Mouse (Mus musculus): ENCODE measurements around the gene Enpp5. TPM values are rescaled to one million over a fixed set of nuclear protein-coding genes. Genes with fewer than 3 reads are reported as not detected.
A peak's percentile ranks its signal among the peaks of the same experiment; 100 is the strongest.

Gene Enpp5
- polyA plus RNA-seq, 1 experiment from 2014 or later, result 7.0 TPM

GRCm38 (mm10) chr17:44091512-44091911 lies 12.9 kb downstream of the Enpp5 start:
- no peak for ATAC-seq (ENCODE audit: insufficient read depth)
- Histone ChIP-seq H3K4me3 (replicated peaks) (no peak overlapping the region), H3K9ac (no peak overlapping the region), H3K4me1 (replicated peaks) (no peaks in the 10 kb centered on the region), H3K36me3 (replicated peaks) (no peaks in the 10 kb centered on the region), H3K9me3 (replicated peaks) (no peaks in the 10 kb centered on the region), H3K27ac (replicated peaks) (no peak overlapping the region), H3K4me2 (no peak overlapping the region), H3K27me3 (no peaks in the 10 kb centered on the region)
- 28% methylated on average over 2 of the region's 2 CpGs for WGBS (ENCODE audit: insufficient replicate concordance)

- H3K27ac ChIP-seq (replicated peaks), result 0 out of 2 replicates have a peak overlapping the region, but pooled peaks have one; percentile 2
- 60% methylated on average over 4 of the region's 4 CpGs for WGBS (ENCODE audit: insufficient replicate concordance)
Observed at GRCm38 (mm10) chr17:44100486-44100885, 21.9 kb downstream of the Enpp5 start.

GRCm38 (mm10) chr17:44100906-44101305 lies 22.3 kb downstream of the Enpp5 start:
- ATAC-seq (ENCODE audit: insufficient read depth), result no peak
- Histone ChIP-seq H3K9me3 (replicated peaks) (no peaks in the 10 kb centered on the region), H3K4me3 (replicated peaks) (no peak overlapping the region), H3K9ac (no peak overlapping the region), H3K27ac (replicated peaks) (0 out of 2 replicates have a peak overlapping the region, but pooled peaks have one; percentile 2), H3K4me1 (replicated peaks) (peaks cover 20% of the 10 kb centered on the region), H3K36me3 (replicated peaks) (peaks cover 7% of the 10 kb centered on the region), H3K4me2 (peak overlapping the region; percentile 24; the same call in 1 of the 2 replicates), H3K27me3 (no peaks in the 10 kb centered on the region)
- 58% methylated on average over 9 of the region's 9 CpGs for WGBS (ENCODE audit: insufficient replicate concordance)

More at GRCm38 (mm10) chr17:44100486-44100885, 21.9 kb downstream of the Enpp5 start:
- no peak overlapping the region; the same call in 1 of the 2 replicates for H3K4me2 ChIP-seq
- no peak overlapping the region for H3K4me3 ChIP-seq (replicated peaks)
- H3K9me3 ChIP-seq (replicated peaks), result no peaks in the 10 kb centered on the region
- no peak overlapping the region for H3K9ac ChIP-seq
- ATAC-seq (ENCODE audit: insufficient read depth), result no peak
- peaks cover 19% of the 10 kb centered on the region for H3K4me1 ChIP-seq (replicated peaks)
- H3K27me3 ChIP-seq, result no peaks in the 10 kb centered on the region
- peaks cover 7% of the 10 kb centered on the region for H3K36me3 ChIP-seq (replicated peaks)

- H3K9ac ChIP-seq, result no peak overlapping the region
- no peak overlapping the region for H3K4me3 ChIP-seq (replicated peaks)
- H3K36me3 ChIP-seq (replicated peaks), result peaks cover 7% of the 10 kb centered on the region
- no peak overlapping the region for H3K4me2 ChIP-seq
- no peaks in the 10 kb centered on the region for H3K9me3 ChIP-seq (replicated peaks)
- H3K4me1 ChIP-seq (replicated peaks), result peaks cover 24% of the 10 kb centered on the region
- no peak for ATAC-seq (ENCODE audit: insufficient read depth)
- no peak overlapping the region for H3K27ac ChIP-seq (replicated peaks)
- 81% methylated on average over 10 of the region's 10 CpGs for WGBS (ENCODE audit: insufficient replicate concordance)
- no peaks in the 10 kb centered on the region for H3K27me3 ChIP-seq
Observed at GRCm38 (mm10) chr17:44101961-44102360, 23.3 kb downstream of the Enpp5 start.

GRCm38 (mm10) chr17:44105287-44106138 lies 26.9 kb downstream of the Enpp5 start, which contains the start of gene Enpp4:
TSS of gene Enpp4 (minus strand) at chr17:44105809.
- under 1% methylated on average over 76 of the region's 76 CpGs for WGBS (ENCODE audit: insufficient replicate concordance)
- H3K4me2 ChIP-seq, result peak within 1 kb of the TSS; percentile 79

GRCm38 (mm10) chr17:44108331-44108730 lies 29.7 kb downstream of the Enpp5 start:
- H3K9me3 ChIP-seq (replicated peaks), result no peaks in the 10 kb centered on the region
- peaks cover 20% of the 10 kb centered on the region for H3K4me1 ChIP-seq (replicated peaks)
- H3K9ac ChIP-seq, result no peak overlapping the region
- no peak overlapping the region for H3K27ac ChIP-seq (replicated peaks)
- H3K4me3 ChIP-seq (replicated peaks), result no peak overlapping the region
- 62% methylated on average over 3 of the region's 3 CpGs for WGBS (ENCODE audit: insufficient replicate concordance)
- H3K27me3 ChIP-seq, result no peaks in the 10 kb centered on the region
- ATAC-seq (ENCODE audit: insufficient read depth), result no peak
- H3K4me2 ChIP-seq, result no peak overlapping the region
- no peaks in the 10 kb centered on the region for H3K36me3 ChIP-seq (replicated peaks)

More at GRCm38 (mm10) chr17:44105287-44106138, 26.9 kb downstream of the Enpp5 start, which contains the start of gene Enpp4:
- H3K4me1 ChIP-seq (replicated peaks), result peaks cover 23% of the 10 kb centered on the region
- H3K36me3 ChIP-seq (replicated peaks), result no peaks in the 10 kb centered on the region
- ATAC-seq (ENCODE audit: insufficient read depth), result peak; percentile 97
- H3K9ac ChIP-seq, result peak within 1 kb of the TSS; percentile 60
- no peaks in the 10 kb centered on the region for H3K27me3 ChIP-seq
- H3K4me3 ChIP-seq (replicated peaks), result peak within 1 kb of the TSS; percentile 69
- H3K27ac ChIP-seq (replicated peaks), result peak within 1 kb of the TSS; percentile 77
- H3K9me3 ChIP-seq (replicated peaks), result no peaks in the 10 kb centered on the region

GRCm38 (mm10) chr17:44116584-44116983 lies 38.0 kb downstream of the Enpp5 start:
- Histone ChIP-seq H3K27me3 (no peaks in the 10 kb centered on the region), H3K9ac (no peak overlapping the region), H3K27ac (replicated peaks) (no peak overlapping the region), H3K36me3 (replicated peaks) (no peaks in the 10 kb centered on the region), H3K4me1 (replicated peaks) (no peaks in the 10 kb centered on the region), H3K9me3 (replicated peaks) (no peaks in the 10 kb centered on the region), H3K4me2 (no peak overlapping the region), H3K4me3 (replicated peaks) (no peak overlapping the region)
- 26% methylated on average over 2 of the region's 2 CpGs for WGBS (ENCODE audit: insufficient replicate concordance)
- ATAC-seq (ENCODE audit: insufficient read depth), result no peak

- no peak overlapping the region for H3K4me3 ChIP-seq (replicated peaks)
- H3K9ac ChIP-seq, result no peak overlapping the region
- 34% methylated on average over 2 of the region's 2 CpGs for WGBS (ENCODE audit: insufficient replicate concordance)
- no peak for ATAC-seq (ENCODE audit: insufficient read depth)
- H3K36me3 ChIP-seq (replicated peaks), result no peaks in the 10 kb centered on the region
- no peaks in the 10 kb centered on the region for H3K9me3 ChIP-seq (replicated peaks)
- no peaks in the 10 kb centered on the region for H3K4me1 ChIP-seq (replicated peaks)
- H3K27ac ChIP-seq (replicated peaks), result no peak overlapping the region
- H3K27me3 ChIP-seq, result no peaks in the 10 kb centered on the region
- H3K4me2 ChIP-seq, result no peak overlapping the region
Observed at GRCm38 (mm10) chr17:44117721-44118120, 39.1 kb downstream of the Enpp5 start.

GRCm38 (mm10) chr17:44118231-44118630 lies 39.6 kb downstream of the Enpp5 start:
- no peaks in the 10 kb centered on the region for H3K27me3 ChIP-seq
- no peak for ATAC-seq (ENCODE audit: insufficient read depth)
- 49% methylated on average over 4 of the region's 4 CpGs for WGBS (ENCODE audit: insufficient replicate concordance)
- no peak overlapping the region for H3K9ac ChIP-seq
- no peaks in the 10 kb centered on the region for H3K4me1 ChIP-seq (replicated peaks)
- no peak overlapping the region for H3K4me3 ChIP-seq (replicated peaks)
- H3K36me3 ChIP-seq (replicated peaks), result no peaks in the 10 kb centered on the region
- H3K9me3 ChIP-seq (replicated peaks), result no peaks in the 10 kb centered on the region
- H3K27ac ChIP-seq (replicated peaks), result no peak overlapping the region
- no peak overlapping the region for H3K4me2 ChIP-seq

GRCm38 (mm10) chr17:44121366-44122100 lies 42.9 kb downstream of the Enpp5 start:
- no peaks in the 10 kb centered on the region for H3K36me3 ChIP-seq (replicated peaks)
- WGBS (ENCODE audit: insufficient replicate concordance), result 38% methylated on average over 12 of the region's 12 CpGs
- H3K27ac ChIP-seq (replicated peaks), result no peak overlapping the region

More at GRCm38 (mm10) chr17:44121366-44122100, 42.9 kb downstream of the Enpp5 start:
- Histone ChIP-seq H3K4me3 (replicated peaks) (no peak overlapping the region), H3K4me1 (replicated peaks) (no peaks in the 10 kb centered on the region), H3K27me3 (no peaks in the 10 kb centered on the region), H3K9ac (no peak overlapping the region), H3K9me3 (replicated peaks) (no peaks in the 10 kb centered on the region), H3K4me2 (no peak overlapping the region)
- ATAC-seq (ENCODE audit: insufficient read depth), result no peak

Measured in liver, embryonic 15.5 days (tissue).